Mouse (Mus musculus) adrenal gland, adult 8-10 months (tissue): ENCODE measurements at regions not wholly inside any gene's neighbourhood (a gene's known extent, or its start where the extent isn't known, plus 50 kb on each side); places are given as distances from the start of the nearest gene placed in this dataset.
"Not testable (repeated sequence)": the region's sequence is repeated elsewhere in the genome, so short reads cannot be mapped to it uniquely, and the experiment has no call there.

ENCODE experiments used
- DNase-seq: peaks from one replicate; pipeline ENCODE4 v3.0.0; 2022

- no peak for DNase-seq
Observed at GRCm38 (mm10) chr2:17896036-17896435, 100.7 kb downstream of the H2al2a start.

GRCm38 (mm10) chr2:17892661-17893060 is 104.1 kb downstream of the H2al2a start:
- DNase-seq = not testable (repeated sequence)

- DNase-seq = no peak
Observed at GRCm38 (mm10) chr2:17887699-17888098, 109.1 kb downstream of the H2al2a start.

- no peak for DNase-seq
Observed at GRCm38 (mm10) chr2:17882389-17882788, 114.4 kb downstream of the H2al2a start.

- DNase-seq = no peak
Observed at GRCm38 (mm10) chr2:17880800-17881717, 115.7 kb downstream of the H2al2a start.

GRCm38 (mm10) chr2:17877901-17878300 is 118.9 kb downstream of the H2al2a start:
- DNase-seq = peak; percentile 49

- no peak for DNase-seq
Observed at GRCm38 (mm10) chr2:17876942-17877341, 119.8 kb downstream of the H2al2a start.

GRCm38 (mm10) chr2:17876155-17876554 is 120.6 kb downstream of the H2al2a start:
- DNase-seq = no peak

GRCm38 (mm10) chr2:17870562-17870961 is 126.2 kb downstream of the H2al2a start:
- no peak for DNase-seq

- no peak for DNase-seq
Observed at GRCm38 (mm10) chr2:17868145-17868544, 128.6 kb downstream of the H2al2a start.

GRCm38 (mm10) chr2:17867341-17867740 is 129.4 kb downstream of the H2al2a start:
- no peak for DNase-seq

- DNase-seq = no peak
Observed at GRCm38 (mm10) chr2:17861765-17862495, 130.7 kb upstream of the Nebl start.

- DNase-seq = no peak
Observed at GRCm38 (mm10) chr2:17860922-17861559, 129.8 kb upstream of the Nebl start.

- DNase-seq = no peak
Observed at GRCm38 (mm10) chr2:17859234-17859633, 128.0 kb upstream of the Nebl start.

GRCm38 (mm10) chr2:17858326-17858725 is 127.1 kb upstream of the Nebl start:
- DNase-seq = no peak

GRCm38 (mm10) chr2:17855566-17856264 is 124.5 kb upstream of the Nebl start:
- no peak for DNase-seq

GRCm38 (mm10) chr2:17854088-17854487 is 122.8 kb upstream of the Nebl start:
- DNase-seq = no peak

- DNase-seq = no peak
Observed at GRCm38 (mm10) chr2:17853500-17854011, 122.3 kb upstream of the Nebl start.

GRCm38 (mm10) chr2:17852740-17853499 is 121.7 kb upstream of the Nebl start:
- no peak for DNase-seq

GRCm38 (mm10) chr2:17850741-17851140 is 119.5 kb upstream of the Nebl start:
- no peak for DNase-seq

GRCm38 (mm10) chr2:17849267-17849666 is 118.0 kb upstream of the Nebl start:
- no peak for DNase-seq
